Mouse (Mus musculus): Measurements from ENCODE around the gene Pstpip1. TPM values are rescaled to one million over a fixed set of nuclear protein-coding genes. Genes with fewer than 3 reads are reported as not detected.

The Pstpip1 gene
- polyA plus RNA-seq, 1 experiment from 2014 or later, result 0.54 TPM

- Histone ChIP-seq H3K4me3 (replicated peaks) (no peak within 1 kb of the TSS), H3K9me3 (no peaks in the 10 kb centered on the region), H3K36me3 (replicated peaks) (no peaks in the 10 kb centered on the region), H3K4me1 (peaks cover 28% of the 10 kb centered on the region), H3K27ac (no peak within 1 kb of the TSS), H3K9ac (no peak within 1 kb of the TSS), H3K4me2 (no peak within 1 kb of the TSS), H3K27me3 (peaks cover 7% of the 10 kb centered on the region; the same call in 1 of the 2 replicates)
- no peak for ATAC-seq (ENCODE audit: low FRiP score)
- 94% methylated on average over 6 of the region's 6 CpGs for WGBS
Observed at GRCm38 (mm10) chr9:56165377-56165776, 75.6 kb downstream of the Pstpip1 start, which contains the start of gene Tspan3. Gene Tspan3 (minus strand): TSS chr9:56165477.

- Histone ChIP-seq H3K9me3 (no peaks in the 10 kb centered on the region), H3K4me2 (no peak overlapping the region), H3K27ac (no peak overlapping the region), H3K27me3 (peaks cover 7% of the 10 kb centered on the region; the same call in 1 of the 2 replicates), H3K9ac (no peak overlapping the region), H3K4me3 (replicated peaks) (no peak overlapping the region), H3K4me1 (peaks cover 26% of the 10 kb centered on the region), H3K36me3 (replicated peaks) (no peaks in the 10 kb centered on the region)
- ATAC-seq (ENCODE audit: low FRiP score), result no peak
- WGBS, result 64% methylated on average over 5 of the region's 5 CpGs
Observed at GRCm38 (mm10) chr9:56166161-56166560, 76.4 kb downstream of the Pstpip1 start.

- Histone ChIP-seq H3K9ac (no peak overlapping the region), H3K9me3 (no peaks in the 10 kb centered on the region), H3K4me1 (peaks cover 18% of the 10 kb centered on the region), H3K27me3 (peaks cover 7% of the 10 kb centered on the region; the same call in 1 of the 2 replicates), H3K27ac (no peak overlapping the region), H3K4me2 (peak overlapping the region; percentile 33), H3K36me3 (replicated peaks) (no peaks in the 10 kb centered on the region), H3K4me3 (replicated peaks) (no peak overlapping the region)
- 5% methylated on average over 6 of the region's 6 CpGs for whole genome bisulfite sequencing
- ATAC-seq (ENCODE audit: low FRiP score), result no peak; the same call in 1 of the 2 replicates
Observed at GRCm38 (mm10) chr9:56167690-56168089, 77.9 kb downstream of the Pstpip1 start.

GRCm38 (mm10) chr9:56175316-56175715 lies 85.6 kb downstream of the Pstpip1 start:
- Histone ChIP-seq H3K36me3 (replicated peaks) (no peaks in the 10 kb centered on the region), H3K4me3 (replicated peaks) (no peak overlapping the region), H3K4me2 (no peak overlapping the region), H3K9ac (no peak overlapping the region), H3K27ac (no peak overlapping the region), H3K9me3 (no peaks in the 10 kb centered on the region), H3K4me1 (peaks cover 6% of the 10 kb centered on the region), H3K27me3 (0 out of 2 replicates have a peak, but pooled peaks cover 4% of the 10 kb centered on the region)
- ATAC-seq (ENCODE audit: low FRiP score), result no peak
- WGBS, result 84% methylated on average over 3 of the region's 3 CpGs

- Histone ChIP-seq H3K36me3 (replicated peaks) (no peaks in the 10 kb centered on the region), H3K4me3 (replicated peaks) (no peak overlapping the region), H3K9me3 (no peaks in the 10 kb centered on the region), H3K4me2 (no peak overlapping the region), H3K27ac (no peak overlapping the region), H3K4me1 (peaks cover 12% of the 10 kb centered on the region), H3K9ac (no peak overlapping the region), H3K27me3 (0 out of 2 replicates have a peak, but pooled peaks cover 4% of the 10 kb centered on the region)
- 87% methylated on average over 4 of the region's 4 CpGs for WGBS
- no peak for ATAC-seq (ENCODE audit: low FRiP score)
Observed at GRCm38 (mm10) chr9:56177354-56177753, 87.6 kb downstream of the Pstpip1 start.

Other genes starting within 250 kb of the Pstpip1 start
- gene Scaper, start 151.8 kb upstream of the Pstpip1 start, polyA plus RNA-seq (2016; fragmentation: Nextera tagmentation; extraction: Ambion mirVana), result 18.6 and 19.4 TPM in 2 replicates
- gene 4930563M21Rik, start 79.4 kb upstream of the Pstpip1 start, polyA plus RNA-seq (2016; fragmentation: Nextera tagmentation; extraction: Ambion mirVana), result not detected in 2 replicates
- 354 and 355 TPM in 2 replicates for gene Rcn2, start 48.1 kb upstream of the Pstpip1 start, polyA plus RNA-seq (2016; fragmentation: Nextera tagmentation; extraction: Ambion mirVana)
- 472 and 483 TPM in 2 replicates for gene Tspan3, start 75.5 kb downstream of the Pstpip1 start, polyA plus RNA-seq (2016; fragmentation: Nextera tagmentation; extraction: Ambion mirVana)